Mouse (Mus musculus) heart, embryonic 12.5 days (tissue): ENCODE data around the gene Cldnd1. TPM values are rescaled to one million over a fixed set of nuclear protein-coding genes. Genes with fewer than 3 reads are reported as not detected.

Experiments used
- ATAC-seq: fragments of 200-750 bp; cut with Nextera tagmentation; 2 replicates; pipeline ENCODE4 v1.8.0; 2017; ENCODE audit warnings: moderate TSS enrichment, moderate library complexity; ENCODE audit not compliant: insufficient number of reproducible peaks, low FRiP score
- H3K27ac ChIP-seq: fragments of 300-500 bp; sonication (generic); 2 replicates; pipeline ENCODE4 v1.5.1; 2016; ENCODE audit warnings: mild to moderate bottlenecking, moderate library complexity; ENCODE audit not compliant: poor library complexity, severe bottlenecking
- H3K27me3 ChIP-seq: fragments of 300-500 bp; sonication (generic); replicated peaks from 2 replicates; pipeline ENCODE4 v1.6.1; 2016; ENCODE audit warnings: mild to moderate bottlenecking, moderate library complexity
- H3K36me3 ChIP-seq: fragments of 300-500 bp; sonication (generic); 2 replicates; pipeline ENCODE4 v1.6.1; 2016; ENCODE audit warnings: mild to moderate bottlenecking, moderate library complexity
- H3K4me1 ChIP-seq: fragments of 300-500 bp; sonication (generic); replicated peaks from 2 replicates; pipeline ENCODE4 v1.6.1; 2016; ENCODE audit warnings: mild to moderate bottlenecking
- H3K4me2 ChIP-seq: fragments of 300-500 bp; sonication (generic); 2 replicates; pipeline ENCODE4 v1.6.1; 2016; ENCODE audit warnings: mild to moderate bottlenecking, moderate library complexity
- H3K4me3 ChIP-seq: fragments of 300-500 bp; sonication (generic); 2 replicates; pipeline ENCODE4 v1.5.1; 2016; ENCODE audit warnings: mild to moderate bottlenecking
- H3K9ac ChIP-seq: fragments of 300-500 bp; sonication (generic); 2 replicates; pipeline ENCODE4 v1.6.1; 2016; ENCODE audit warnings: mild to moderate bottlenecking, moderate library complexity
- H3K9me3 ChIP-seq: fragments of 300-500 bp; sonication (generic); replicated peaks from 2 replicates; pipeline ENCODE4 v1.6.1; 2016; ENCODE audit warnings: mild to moderate bottlenecking, moderate library complexity
- WGBS: fragments of 180-500 bp; shearing (Covaris S2); methylation state at CpG from one replicate; pipeline ENCODE4 v1.1.7; 2016; 5-methylcytosine and 5-hydroxymethylcytosine counted together
- polyA plus RNA-seq: library from polyadenylated mRNA; unstranded; fragments of >200 nt; fragmentation: Nextera tagmentation; extraction: Ambion mirVana; gene quantifications from 2 replicates; pipeline ENCODE4 v1.2.1, GENCODE M21; 2016

Gene Cldnd1
- polyA plus RNA-seq, 1 experiment from 2014 or later, result 111 TPM

DNA sequence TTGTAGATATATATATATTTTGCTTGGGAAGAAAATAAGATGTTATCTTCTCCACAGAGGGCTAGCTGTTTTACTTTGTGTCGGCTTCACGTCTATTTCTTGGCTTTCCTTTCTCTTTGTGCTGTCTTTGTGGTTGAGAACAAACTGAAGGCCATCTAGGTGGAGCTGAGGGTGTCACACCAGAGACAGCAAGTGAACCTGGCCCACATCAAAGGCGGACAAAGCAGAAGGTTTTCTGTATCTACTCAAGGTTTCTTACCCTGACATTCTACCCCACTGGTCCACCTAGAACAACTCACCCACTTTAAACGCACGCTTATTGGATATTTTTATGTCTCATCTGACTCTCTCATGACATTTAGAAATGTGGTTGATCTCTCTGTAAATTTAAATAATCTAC is 33.6 kb upstream of the Cldnd1 start:
- Histone ChIP-seq H3K36me3 (no peaks in the 10 kb centered on the region), H3K27me3 (no peaks in the 10 kb centered on the region), H3K4me1 (no peaks in the 10 kb centered on the region), H3K4me2 (no peak overlapping the region), H3K27ac (no peak overlapping the region), H3K9me3 (no peaks in the 10 kb centered on the region), H3K9ac (no peak overlapping the region), H3K4me3 (no peak overlapping the region)
- WGBS, result 84% methylated on average over 5 of the region's 5 CpGs
- ATAC-seq, result no peak

DNA sequence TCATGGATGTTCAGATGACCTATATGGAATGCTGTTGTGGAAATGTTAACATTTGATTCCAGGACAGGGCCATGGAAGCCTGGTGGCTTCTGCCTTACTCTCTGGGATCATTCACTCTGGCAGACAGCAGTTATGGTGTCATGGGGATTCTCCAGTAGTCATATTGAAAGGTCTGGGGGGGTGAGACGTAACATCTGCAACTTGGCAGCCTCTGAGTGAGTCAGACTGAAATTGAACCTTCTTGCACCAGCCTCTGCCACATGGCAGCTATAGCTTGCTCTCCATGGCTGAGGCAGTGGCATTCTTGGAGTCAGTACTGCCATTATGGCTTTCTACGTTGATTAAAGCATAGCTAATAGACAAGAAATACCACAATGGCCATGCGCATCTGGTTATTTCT is 30.9 kb upstream of the Cldnd1 start:
- WGBS, result 87% methylated on average over 3 of the region's 3 CpGs
- no peaks in the 10 kb centered on the region for H3K36me3 ChIP-seq
- H3K4me1 ChIP-seq, result 0 out of 2 replicates have a peak, but pooled peaks cover 8% of the 10 kb centered on the region
- ATAC-seq, result no peak
- no peaks in the 10 kb centered on the region for H3K9me3 ChIP-seq
- H3K4me3 ChIP-seq, result no peak overlapping the region
- no peak overlapping the region for H3K4me2 ChIP-seq
- H3K27ac ChIP-seq, result no peak overlapping the region
- H3K9ac ChIP-seq, result no peak overlapping the region
- no peaks in the 10 kb centered on the region for H3K27me3 ChIP-seq

DNA sequence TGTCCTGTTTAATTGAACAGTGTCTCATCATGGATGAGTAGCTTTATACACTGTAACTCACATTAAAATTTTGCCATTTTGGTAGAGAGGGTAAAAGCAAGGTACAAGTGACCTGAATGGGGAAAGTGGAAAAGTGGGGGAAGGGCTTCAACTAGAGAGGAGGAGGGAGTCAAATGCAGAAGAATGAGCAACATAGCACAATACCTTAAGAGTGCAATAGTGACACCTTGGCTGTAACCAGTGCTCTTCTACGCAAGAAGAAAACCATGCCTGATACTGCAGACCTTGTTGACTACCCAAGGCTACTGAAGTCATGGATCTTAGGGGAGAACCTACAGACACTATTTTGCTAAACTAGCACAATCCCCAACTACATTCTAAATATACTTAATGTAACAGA is 30.4 kb upstream of the Cldnd1 start:
- Histone ChIP-seq H3K27ac (no peak overlapping the region), H3K4me1 (0 out of 2 replicates have a peak, but pooled peaks cover 8% of the 10 kb centered on the region)
- ATAC-seq, result no peak

DNA sequence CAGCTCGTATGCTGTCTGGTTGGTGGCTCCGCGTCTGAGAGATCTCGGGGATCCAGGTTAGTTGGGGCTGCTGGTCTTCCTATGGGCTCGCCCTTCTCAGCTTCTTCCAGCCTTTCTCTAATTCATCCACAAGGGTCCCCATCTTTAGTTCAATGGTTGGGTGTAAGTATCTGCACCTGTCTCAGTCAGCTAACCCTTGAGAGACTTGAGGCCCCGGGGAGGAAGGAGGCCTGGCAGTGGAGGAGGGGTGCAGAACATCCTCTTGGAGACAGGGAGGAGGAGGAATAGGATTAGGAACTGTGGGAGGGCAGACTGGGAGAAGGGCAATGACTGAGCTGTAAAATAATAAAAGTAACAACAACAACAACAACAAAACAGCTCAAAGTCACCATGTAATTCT is 27.5 kb upstream of the Cldnd1 start:
- no peak for ATAC-seq
- Histone ChIP-seq H3K4me3 (no peak overlapping the region), H3K36me3 (no peaks in the 10 kb centered on the region), H3K9me3 (no peaks in the 10 kb centered on the region), H3K9ac (no peak overlapping the region), H3K27ac (no peak overlapping the region), H3K4me2 (no peak overlapping the region), H3K27me3 (no peaks in the 10 kb centered on the region), H3K4me1 (peaks cover 17% of the 10 kb centered on the region)
- 81% methylated on average over 6 of the region's 6 CpGs for WGBS

More for the DNA sequence above, 30.4 kb upstream of the Cldnd1 start:
- Histone ChIP-seq H3K9ac (no peak overlapping the region), H3K4me2 (no peak overlapping the region), H3K4me3 (no peak overlapping the region), H3K27me3 (no peaks in the 10 kb centered on the region), H3K36me3 (no peaks in the 10 kb centered on the region), H3K9me3 (no peaks in the 10 kb centered on the region)
- 86% methylated on average over 1 of the region's 1 CpGs for WGBS

DNA sequence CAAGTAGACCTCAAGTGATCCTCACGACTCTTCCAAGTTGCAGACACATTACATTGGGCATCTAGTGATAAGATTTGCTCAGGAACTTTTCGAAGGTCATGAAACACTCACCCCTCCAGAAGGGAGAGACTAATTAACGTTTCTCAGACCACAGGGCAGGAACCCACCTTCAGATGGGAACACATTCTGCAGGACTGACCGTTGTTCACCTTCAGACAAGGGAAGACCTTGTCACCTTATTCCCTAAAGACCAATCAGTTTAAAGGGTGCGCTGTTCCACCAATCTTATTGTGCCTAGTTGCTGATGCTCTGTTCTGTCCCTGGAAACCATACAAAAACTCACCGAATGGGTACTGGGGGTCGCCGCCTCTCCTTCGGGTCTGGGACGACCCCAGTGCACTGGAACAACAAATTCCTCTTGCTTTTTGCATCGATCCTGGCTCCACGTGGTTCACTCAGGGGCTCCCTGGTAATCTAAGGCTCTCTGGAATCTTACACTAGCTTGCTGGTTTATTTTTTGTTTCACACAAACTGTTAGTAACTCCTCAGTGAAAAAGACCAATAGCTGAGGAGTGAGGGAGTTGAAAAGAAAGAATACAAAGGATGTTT is 26.8 kb upstream of the Cldnd1 start:
- H3K27me3 ChIP-seq, result no peaks in the 10 kb centered on the region
- no peak overlapping the region for H3K4me2 ChIP-seq
- peaks cover 17% of the 10 kb centered on the region for H3K4me1 ChIP-seq
- no peak overlapping the region for H3K27ac ChIP-seq
- H3K36me3 ChIP-seq, result no peaks in the 10 kb centered on the region
- ATAC-seq, result no peak
- H3K4me3 ChIP-seq, result no peak overlapping the region
- no peak overlapping the region for H3K9ac ChIP-seq
- no peaks in the 10 kb centered on the region for H3K9me3 ChIP-seq
- WGBS, result 74% methylated on average over 12 of the region's 12 CpGs

DNA sequence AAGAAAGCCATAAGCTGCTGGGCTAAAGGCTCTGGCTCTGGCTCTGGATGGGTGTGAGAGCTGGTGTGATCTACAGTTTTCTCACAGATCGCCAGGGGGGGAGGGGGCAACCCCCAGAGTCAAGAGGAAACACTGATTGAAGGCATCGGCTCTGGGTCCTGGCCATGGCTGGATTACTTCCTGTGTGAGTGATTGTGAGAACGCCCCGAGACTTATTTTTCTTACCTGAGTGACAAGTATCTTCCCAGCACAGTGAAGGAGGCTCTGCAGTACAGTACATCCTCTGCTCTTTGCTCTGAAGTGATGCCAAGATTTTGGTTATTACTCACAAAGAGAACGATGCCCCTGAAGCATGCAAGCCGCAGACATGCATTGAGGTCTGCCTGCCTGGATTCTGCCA is 25.9 kb upstream of the Cldnd1 start:
- Histone ChIP-seq H3K9me3 (no peaks in the 10 kb centered on the region), H3K27ac (no peak overlapping the region), H3K36me3 (no peaks in the 10 kb centered on the region), H3K4me1 (peaks cover 17% of the 10 kb centered on the region), H3K27me3 (no peaks in the 10 kb centered on the region), H3K9ac (no peak overlapping the region), H3K4me2 (no peak overlapping the region), H3K4me3 (no peak overlapping the region)
- ATAC-seq, result no peak
- WGBS, result 47% methylated on average over 6 of the region's 6 CpGs

DNA sequence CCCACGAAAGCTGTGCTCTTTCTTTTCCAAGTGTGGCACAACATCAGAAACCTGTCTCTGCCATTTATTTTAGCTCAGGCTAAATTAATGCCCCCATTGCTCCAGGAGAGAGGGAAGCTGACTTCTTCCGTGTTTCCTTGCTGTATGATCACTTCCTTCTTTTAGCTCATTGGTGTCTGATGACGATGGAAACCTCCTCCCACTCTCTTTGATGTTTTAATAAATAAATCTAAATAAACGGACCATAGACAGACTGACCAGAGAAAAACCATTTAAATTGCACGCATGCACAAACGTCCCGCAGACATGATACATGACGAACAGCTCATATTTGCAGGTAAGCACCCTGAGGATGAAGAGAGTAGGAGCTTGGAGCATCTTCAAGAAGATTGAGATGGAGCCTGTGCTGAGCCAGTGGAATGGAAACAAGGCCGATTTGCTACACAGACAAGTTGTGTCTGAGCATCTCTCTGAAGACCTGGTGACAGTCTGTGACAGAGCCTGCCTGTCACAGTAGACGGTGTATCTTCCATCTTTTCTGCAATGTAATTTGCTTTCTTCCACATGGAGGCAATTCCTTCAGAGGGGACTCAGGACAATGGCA is 25.3 kb upstream of the Cldnd1 start:
- no peak overlapping the region for H3K9ac ChIP-seq
- peaks cover 17% of the 10 kb centered on the region for H3K4me1 ChIP-seq
- no peak overlapping the region for H3K4me2 ChIP-seq
- 78% methylated on average over 10 of the region's 10 CpGs for whole genome bisulfite sequencing
- H3K27ac ChIP-seq, result no peak overlapping the region
- no peaks in the 10 kb centered on the region for H3K27me3 ChIP-seq
- ATAC-seq, result no peak
- no peaks in the 10 kb centered on the region for H3K36me3 ChIP-seq
- H3K9me3 ChIP-seq, result no peaks in the 10 kb centered on the region
- H3K4me3 ChIP-seq, result no peak overlapping the region

DNA sequence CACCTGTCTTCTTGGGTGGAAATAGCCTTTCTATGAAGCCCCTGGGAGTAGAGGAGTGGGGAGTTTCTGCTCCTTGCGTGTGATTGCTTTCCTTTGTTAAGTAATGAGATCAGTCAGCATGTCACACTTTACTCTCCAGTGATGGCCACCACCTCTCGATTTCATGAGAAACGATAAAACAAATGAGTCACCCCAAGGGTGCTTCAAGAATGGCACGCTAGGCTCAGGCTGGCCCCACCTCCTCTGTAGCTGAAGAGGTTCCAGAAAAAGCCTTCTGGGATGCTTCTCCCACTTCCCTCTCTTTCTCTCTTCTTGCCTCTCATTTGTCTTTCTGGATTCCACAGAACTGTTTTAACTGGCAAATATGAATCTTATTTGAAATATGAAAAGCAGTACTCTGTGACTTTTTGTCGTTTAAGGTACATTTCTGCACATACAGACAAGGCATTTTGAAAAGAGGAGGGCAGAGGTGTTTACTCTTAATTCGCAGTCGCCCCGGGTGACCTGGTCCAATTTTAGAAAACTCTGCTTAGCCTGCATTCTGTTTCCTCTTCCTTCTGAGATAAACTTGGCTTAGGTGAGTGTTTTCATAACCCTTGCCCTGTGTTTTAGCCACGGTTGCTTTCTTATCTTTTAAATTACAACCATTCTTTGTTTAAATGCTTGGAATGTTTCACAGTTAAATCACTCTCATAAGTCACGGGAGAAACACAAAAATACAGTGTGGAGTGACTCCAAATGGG is 24.2 kb upstream of the Cldnd1 start:
- H3K36me3 ChIP-seq, result no peaks in the 10 kb centered on the region
- no peak overlapping the region; the same call in 1 of the 2 replicates for H3K9ac ChIP-seq
- 10% methylated on average over 10 of the region's 10 CpGs for WGBS
- no peaks in the 10 kb centered on the region for H3K27me3 ChIP-seq
- H3K9me3 ChIP-seq, result no peaks in the 10 kb centered on the region
- no peak; the same call in 1 of the 2 replicates for ATAC-seq
- peak overlapping the region; percentile 31 for H3K4me2 ChIP-seq
- no peak overlapping the region for H3K4me3 ChIP-seq
- H3K4me1 ChIP-seq, result peaks cover 17% of the 10 kb centered on the region
- no peak overlapping the region for H3K27ac ChIP-seq

DNA sequence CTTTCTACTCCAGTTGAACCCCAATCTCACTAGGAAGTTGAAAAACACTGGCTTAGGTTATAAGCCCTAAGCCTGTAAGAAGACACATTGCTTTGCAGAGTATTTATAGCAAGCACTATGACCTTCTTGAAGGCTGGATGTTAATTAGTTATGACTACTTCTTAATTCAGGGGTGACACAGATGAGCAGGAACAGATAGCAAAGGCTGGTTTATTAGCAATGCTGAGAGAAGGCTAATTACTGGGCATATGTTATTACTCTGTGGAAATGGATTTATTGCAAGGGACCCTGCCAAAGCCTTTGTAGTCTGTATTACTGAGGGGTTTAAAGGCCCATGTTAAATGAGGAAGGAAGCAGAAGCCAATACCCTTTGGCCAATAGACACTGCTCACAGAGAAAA is 22.7 kb upstream of the Cldnd1 start:
- Histone ChIP-seq H3K4me1 (peaks cover 17% of the 10 kb centered on the region), H3K27ac (no peak overlapping the region), H3K4me3 (no peak overlapping the region), H3K9me3 (no peaks in the 10 kb centered on the region), H3K27me3 (no peaks in the 10 kb centered on the region), H3K4me2 (no peak overlapping the region), H3K36me3 (no peaks in the 10 kb centered on the region), H3K9ac (no peak overlapping the region)
- no peak for ATAC-seq

DNA sequence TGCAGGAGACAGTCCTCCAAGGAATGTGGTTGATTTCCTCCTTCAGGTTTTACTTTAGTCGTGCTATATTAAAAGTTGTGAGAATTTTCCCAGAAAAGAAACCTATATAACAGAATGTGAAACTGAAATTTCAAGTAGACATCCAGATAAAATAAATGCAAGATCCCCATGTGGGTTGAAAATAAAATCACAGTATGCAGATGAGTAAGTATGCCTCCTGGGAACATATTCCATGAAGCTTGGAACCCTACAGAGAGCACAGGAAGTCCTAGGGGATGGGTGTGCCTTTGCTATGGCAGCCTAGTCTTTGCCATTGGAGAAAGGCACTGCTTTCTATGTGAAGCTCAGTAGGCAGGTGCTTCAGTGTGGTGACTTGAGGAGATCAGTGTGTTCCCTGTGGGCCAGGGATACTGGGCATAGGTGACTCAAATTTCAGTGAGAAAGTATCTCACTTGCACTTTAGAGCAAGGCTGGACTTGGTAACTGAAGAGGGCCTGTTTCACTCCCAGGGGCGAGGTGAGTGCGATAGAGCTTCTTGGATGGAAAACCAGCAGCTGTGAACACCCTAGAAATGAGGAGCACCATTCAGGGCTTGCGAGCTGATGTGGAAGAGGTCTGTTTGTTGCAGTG is 20.3 kb upstream of the Cldnd1 start:
- Histone ChIP-seq H3K9me3 (no peaks in the 10 kb centered on the region), H3K27me3 (no peaks in the 10 kb centered on the region), H3K36me3 (no peaks in the 10 kb centered on the region), H3K27ac (no peak overlapping the region), H3K9ac (no peak overlapping the region), H3K4me1 (peaks cover 9% of the 10 kb centered on the region), H3K4me2 (no peak overlapping the region), H3K4me3 (no peak overlapping the region)
- ATAC-seq, result no peak
- 89% methylated on average over 4 of the region's 4 CpGs for WGBS
